ENCODE assay signal across 21 mouse cellular contexts in genomic region chr11:49822337-49822736, GRCm38 (mm10). TPM values are rescaled to one million over a fixed set of nuclear protein-coding genes. Genes with fewer than 3 reads are reported as not detected.
"Had no signal": no experiment of that assay in that cellular context is flagged by ENCODE, and none has a peak within 500 bp of the region (broad histone marks: within the 10 kb centered on the region; RNA-seq: fewer than 3 reads in every experiment).

No protein-coding gene starts in this region.

- ATAC-seq: lung, postnatal 0 days had no signal

- H3K9ac ChIP-seq: intestine, embryonic 15.5 days; kidney, embryonic 15.5 days; limb, embryonic 12.5 days; limb, embryonic 15.5 days; lung, embryonic 14.5 days had no signal

- H3K27ac ChIP-seq: intestine, embryonic 15.5 days; kidney, embryonic 15.5 days; layer of hippocampus, adult 2 months; left cerebral cortex, adult 2 months; limb, embryonic 12.5 days; limb, embryonic 15.5 days; macrophage had no signal

- H3K36me3 ChIP-seq: intestine, embryonic 15.5 days had no signal

- DNase-seq: kidney, adult 11 months; kidney, adult 8-10 months; kidney, postnatal 14 days; kidney, postnatal 4 days; layer of hippocampus, adult 9-11 months; layer of hippocampus, postnatal 36 days; left cerebral cortex, postnatal 4 days; lung, embryonic 14.5 days; midbrain, embryonic 14.5 days; thymus, adult 18-20 months; thymus, postnatal 36 days had no signal

- H3K4me2 ChIP-seq: intestine, embryonic 15.5 days; kidney, embryonic 15.5 days; limb, embryonic 12.5 days; limb, embryonic 15.5 days; lung, embryonic 14.5 days; midbrain, embryonic 11.5 days had no signal

- H3K4me3 ChIP-seq: intestine, embryonic 15.5 days; kidney, embryonic 15.5 days; layer of hippocampus, adult 2 months; left cerebral cortex, adult 2 months; limb, embryonic 12.5 days; limb, embryonic 15.5 days; megakaryocyte, embryonic 14.5 days had no signal

- H3K9me3 ChIP-seq: intestine, embryonic 15.5 days; kidney, embryonic 15.5 days; limb, embryonic 12.5 days; limb, embryonic 15.5 days; megakaryocyte, embryonic 14.5 days had no signal

- H3K4me1 ChIP-seq: intestine, embryonic 15.5 days; limb, embryonic 12.5 days; limb, embryonic 15.5 days had no signal

- H3K27me3 ChIP-seq: intestine, embryonic 15.5 days; kidney, embryonic 15.5 days; limb, embryonic 12.5 days; limb, embryonic 15.5 days had no signal

RNA-seq across cellular contexts. Expression of gene Gfpt2, which starts 28.4 kb away (rescaled TPM):
- polyA plus RNA-seq: macrophage had no signal
